Mouse (Mus musculus) neural tube, embryonic 12.5 days (tissue): Measurements from ENCODE around the gene Lmbr1. TPM values are rescaled to one million over a fixed set of nuclear protein-coding genes. Genes with fewer than 3 reads are reported as not detected.

Experiments
- ATAC-seq: fragments of 200-750 bp; cut with Nextera tagmentation; 2 replicates; pipeline ENCODE4 v1.8.0; 2017; ENCODE audit warnings: low read depth, mild to moderate bottlenecking, moderate TSS enrichment, moderate library complexity; ENCODE audit not compliant: low FRiP score
- H3K27ac ChIP-seq: fragments of 300-500 bp; sonication (generic); 2 replicates; pipeline ENCODE4 v1.5.1; 2016
- H3K27me3 ChIP-seq: fragments of 300-500 bp; sonication (generic); replicated peaks from 2 replicates; pipeline ENCODE4 v1.6.1; 2016; ENCODE audit warnings: mild to moderate bottlenecking
- H3K36me3 ChIP-seq: fragments of 300-500 bp; sonication (generic); 2 replicates; pipeline ENCODE4 v1.6.1; 2016; ENCODE audit warnings: mild to moderate bottlenecking
- H3K4me1 ChIP-seq: fragments of 300-500 bp; sonication (generic); 2 replicates; pipeline ENCODE4 v1.6.1; 2016
- H3K4me2 ChIP-seq: fragments of 300-500 bp; sonication (generic); replicated peaks from 2 replicates; pipeline ENCODE4 v1.6.1; 2016; ENCODE audit warnings: mild to moderate bottlenecking
- H3K4me3 ChIP-seq: fragments of 300-500 bp; sonication (generic); 2 replicates; pipeline ENCODE4 v1.5.1; 2016
- H3K9ac ChIP-seq: fragments of 300-500 bp; sonication (generic); 2 replicates; pipeline ENCODE4 v1.6.1; 2016; ENCODE audit warnings: mild to moderate bottlenecking
- H3K9me3 ChIP-seq: fragments of 300-500 bp; sonication (generic); 2 replicates; pipeline ENCODE4 v1.6.1; 2016; ENCODE audit warnings: mild to moderate bottlenecking
- WGBS: fragments of 180-500 bp; shearing (Covaris S2); methylation state at CpG from one replicate; pipeline ENCODE4 v1.1.7; 2016; 5-methylcytosine and 5-hydroxymethylcytosine counted together
- polyA plus RNA-seq: library from polyadenylated mRNA; unstranded; fragments of >200 nt; fragmentation: Nextera tagmentation; extraction: Ambion mirVana; gene quantifications from 2 replicates; pipeline ENCODE4 v1.2.1, GENCODE M21; 2016

Lmbr1 gene
- polyA plus RNA-seq, 1 experiment from 2014 or later: 17.6 TPM

- H3K4me3 ChIP-seq: no peak overlapping the region
- H3K4me1 ChIP-seq: no peaks in the 10 kb centered on the region
- H3K36me3 ChIP-seq: no peaks in the 10 kb centered on the region
- 50% methylated on average over 8 of the region's 8 CpGs for WGBS
- H3K4me2 ChIP-seq: no peak overlapping the region
- H3K9me3 ChIP-seq: no peaks in the 10 kb centered on the region
- H3K27ac ChIP-seq: no peak overlapping the region
- H3K9ac ChIP-seq: no peak overlapping the region
- no peaks in the 10 kb centered on the region for H3K27me3 ChIP-seq
- no peak for ATAC-seq
Observed at GRCm38 (mm10) chr5:29250795-29251495, 127.2 kb downstream of the Lmbr1 start.

DNA sequence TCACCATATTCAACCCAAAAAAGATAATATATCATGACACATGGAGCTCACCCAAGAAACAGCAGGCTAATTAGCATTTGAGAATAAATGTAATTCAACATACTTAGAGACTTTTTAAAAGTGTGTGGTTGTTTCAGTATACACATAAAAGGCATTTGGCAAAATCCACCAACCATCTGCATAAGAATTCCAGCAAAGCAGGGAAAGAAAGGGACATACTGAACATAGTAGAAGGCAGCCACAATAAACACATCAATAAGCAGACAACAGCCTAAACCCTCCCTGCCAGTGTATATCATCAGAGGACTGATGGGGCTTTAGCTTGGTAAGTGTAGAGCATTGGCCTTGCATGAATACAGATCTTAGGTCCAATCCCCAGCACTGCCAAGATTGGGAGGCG is 133.4 kb downstream of the Lmbr1 start:
- H3K4me2 ChIP-seq: no peak overlapping the region
- H3K27ac ChIP-seq: no peak overlapping the region
- H3K4me1 ChIP-seq: no peaks in the 10 kb centered on the region
- WGBS: 33% methylated on average over 1 of the region's 1 CpGs
- no peak for ATAC-seq
- H3K9ac ChIP-seq: no peak overlapping the region
- no peaks in the 10 kb centered on the region for H3K36me3 ChIP-seq
- H3K27me3 ChIP-seq: no peaks in the 10 kb centered on the region
- H3K9me3 ChIP-seq: no peaks in the 10 kb centered on the region
- H3K4me3 ChIP-seq: no peak overlapping the region

DNA sequence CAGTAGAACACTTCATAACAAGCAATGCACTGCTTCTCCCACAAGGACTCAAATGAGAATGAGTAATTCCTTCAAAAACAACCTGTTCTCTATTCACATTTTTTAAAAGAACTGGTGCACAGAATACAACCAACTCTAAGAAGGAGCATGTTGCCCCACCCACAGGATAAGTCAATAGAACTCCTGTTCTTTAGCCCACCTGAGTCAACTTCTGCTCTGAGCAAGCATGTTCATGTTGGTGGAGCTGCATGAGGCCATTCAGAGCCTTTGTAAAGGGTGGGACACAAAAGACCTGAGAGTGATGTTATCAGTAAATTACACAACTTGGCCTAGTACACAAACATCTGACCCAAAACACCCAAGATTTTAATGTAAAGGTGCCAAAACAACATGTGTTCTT is 139.8 kb downstream of the Lmbr1 start:
- Histone ChIP-seq H3K36me3 (no peaks in the 10 kb centered on the region), H3K4me1 (no peaks in the 10 kb centered on the region), H3K27ac (no peak overlapping the region), H3K9me3 (no peaks in the 10 kb centered on the region), H3K4me2 (no peak overlapping the region), H3K4me3 (no peak overlapping the region), H3K27me3 (no peaks in the 10 kb centered on the region), H3K9ac (no peak overlapping the region)
- ATAC-seq: no peak

DNA sequence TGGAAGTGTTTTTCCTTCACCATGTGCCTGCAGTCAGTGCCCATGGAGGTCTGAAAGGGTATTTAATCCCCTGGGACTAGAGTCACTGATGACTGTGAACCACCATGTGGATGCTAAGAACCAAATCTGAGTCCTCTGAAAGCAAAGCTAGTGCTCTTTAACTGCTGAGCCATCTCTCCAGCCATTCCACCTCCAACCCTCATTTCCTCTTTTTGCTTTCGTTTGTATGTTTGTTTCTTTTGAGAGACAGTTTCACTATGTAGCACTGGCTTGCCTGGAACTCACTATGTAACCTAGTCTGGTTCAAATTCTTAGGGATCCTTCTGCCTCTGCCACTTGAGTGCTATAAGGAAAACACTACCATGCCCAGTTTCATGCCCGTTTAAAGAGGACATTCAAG is 147.7 kb downstream of the Lmbr1 start:
- Histone ChIP-seq H3K36me3 (peaks cover 3% of the 10 kb centered on the region; the same call in 1 of the 2 replicates), H3K4me2 (no peak overlapping the region), H3K27ac (no peak overlapping the region), H3K9ac (no peak overlapping the region), H3K4me1 (no peaks in the 10 kb centered on the region), H3K27me3 (no peaks in the 10 kb centered on the region), H3K4me3 (no peak overlapping the region), H3K9me3 (no peaks in the 10 kb centered on the region)
- WGBS: 80% methylated on average over 2 of the region's 2 CpGs
- no peak for ATAC-seq

- no peak overlapping the region for H3K9ac ChIP-seq
Observed at GRCm38 (mm10) chr5:29224089-29224488, 154.1 kb downstream of the Lmbr1 start.

GRCm38 (mm10) chr5:29217997-29218396 is 160.2 kb downstream of the Lmbr1 start:
- Histone ChIP-seq H3K9ac (no peak overlapping the region), H3K4me3 (no peak overlapping the region), H3K4me1 (no peaks in the 10 kb centered on the region), H3K27ac (no peak overlapping the region), H3K4me2 (no peak overlapping the region), H3K9me3 (no peaks in the 10 kb centered on the region), H3K27me3 (no peaks in the 10 kb centered on the region), H3K36me3 (no peaks in the 10 kb centered on the region)
- WGBS: 89% methylated on average over 3 of the region's 3 CpGs
- ATAC-seq: no peak

More at GRCm38 (mm10) chr5:29224089-29224488, 154.1 kb downstream of the Lmbr1 start:
- H3K27me3 ChIP-seq: no peaks in the 10 kb centered on the region
- H3K4me2 ChIP-seq: no peak overlapping the region
- WGBS: 89% methylated on average over 7 of the region's 7 CpGs
- H3K4me3 ChIP-seq: no peak overlapping the region
- H3K36me3 ChIP-seq: no peaks in the 10 kb centered on the region
- ATAC-seq: no peak
- H3K27ac ChIP-seq: no peak overlapping the region
- H3K9me3 ChIP-seq: no peaks in the 10 kb centered on the region
- no peaks in the 10 kb centered on the region for H3K4me1 ChIP-seq

- no peak for ATAC-seq
- 41% methylated on average over 4 of the region's 4 CpGs for WGBS
- Histone ChIP-seq H3K4me3 (no peak overlapping the region), H3K4me2 (no peak overlapping the region), H3K36me3 (no peaks in the 10 kb centered on the region), H3K27ac (no peak overlapping the region), H3K4me1 (no peaks in the 10 kb centered on the region), H3K9me3 (no peaks in the 10 kb centered on the region), H3K9ac (no peak overlapping the region), H3K27me3 (no peaks in the 10 kb centered on the region)
Observed at GRCm38 (mm10) chr5:29211980-29212555, 166.1 kb downstream of the Lmbr1 start.

- ATAC-seq: no peak
- no peak overlapping the region for H3K4me2 ChIP-seq
- no peaks in the 10 kb centered on the region for H3K36me3 ChIP-seq
- H3K27me3 ChIP-seq: no peaks in the 10 kb centered on the region
- H3K9ac ChIP-seq: no peak overlapping the region
- WGBS: 90% methylated on average over 5 of the region's 5 CpGs
- no peaks in the 10 kb centered on the region for H3K4me1 ChIP-seq
- H3K4me3 ChIP-seq: no peak overlapping the region
- H3K27ac ChIP-seq: no peak overlapping the region
- H3K9me3 ChIP-seq: no peaks in the 10 kb centered on the region
Observed at GRCm38 (mm10) chr5:29205690-29206089, 172.5 kb downstream of the Lmbr1 start.

GRCm38 (mm10) chr5:29199868-29200267 is 178.3 kb downstream of the Lmbr1 start:
- Histone ChIP-seq H3K27me3 (no peaks in the 10 kb centered on the region), H3K9me3 (no peaks in the 10 kb centered on the region), H3K4me1 (peaks cover 3% of the 10 kb centered on the region; the same call in 1 of the 2 replicates), H3K4me3 (no peak overlapping the region), H3K27ac (no peak overlapping the region), H3K9ac (no peak overlapping the region), H3K36me3 (no peaks in the 10 kb centered on the region), H3K4me2 (no peak overlapping the region)
- WGBS: 90% methylated on average over 3 of the region's 3 CpGs
- ATAC-seq: no peak

- no peak overlapping the region for H3K4me2 ChIP-seq
- H3K9ac ChIP-seq: no peak overlapping the region
- no peaks in the 10 kb centered on the region for H3K36me3 ChIP-seq
- H3K4me1 ChIP-seq: peaks cover 3% of the 10 kb centered on the region; the same call in 1 of the 2 replicates
- H3K27me3 ChIP-seq: no peaks in the 10 kb centered on the region
- no peak for ATAC-seq
- H3K27ac ChIP-seq: no peak overlapping the region
- H3K9me3 ChIP-seq: no peaks in the 10 kb centered on the region
- H3K4me3 ChIP-seq: no peak overlapping the region
- 69% methylated on average over 4 of the region's 4 CpGs for WGBS
Observed at GRCm38 (mm10) chr5:29198960-29199488, 179.2 kb downstream of the Lmbr1 start.

DNA sequence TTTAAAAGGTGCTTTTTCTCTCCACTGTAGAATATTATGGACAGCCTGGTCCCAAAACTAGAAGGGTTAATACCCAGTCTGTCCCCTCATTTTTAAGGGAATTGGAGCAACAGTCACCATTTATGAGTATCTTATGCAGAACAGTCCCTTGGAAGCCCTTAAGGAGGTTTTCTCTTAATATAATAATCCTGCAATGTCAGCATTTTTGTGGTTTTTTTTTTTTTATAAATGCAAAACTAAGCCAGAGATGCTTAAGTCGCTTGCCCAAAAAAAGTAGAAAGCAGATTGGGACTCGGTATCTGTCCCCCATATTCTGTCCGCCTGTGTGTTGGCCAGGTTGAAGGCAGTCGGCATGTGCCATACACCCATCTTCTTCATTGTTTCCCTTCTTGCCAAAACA is 181.0 kb downstream of the Lmbr1 start:
- H3K9me3 ChIP-seq: no peaks in the 10 kb centered on the region
- H3K4me2 ChIP-seq: no peak overlapping the region
- H3K27ac ChIP-seq: no peak overlapping the region
- no peaks in the 10 kb centered on the region for H3K27me3 ChIP-seq
- no peaks in the 10 kb centered on the region for H3K36me3 ChIP-seq
- no peak overlapping the region for H3K9ac ChIP-seq
- WGBS: 88% methylated on average over 4 of the region's 4 CpGs
- H3K4me1 ChIP-seq: peaks cover 3% of the 10 kb centered on the region; the same call in 1 of the 2 replicates
- no peak for ATAC-seq
- H3K4me3 ChIP-seq: no peak overlapping the region

DNA sequence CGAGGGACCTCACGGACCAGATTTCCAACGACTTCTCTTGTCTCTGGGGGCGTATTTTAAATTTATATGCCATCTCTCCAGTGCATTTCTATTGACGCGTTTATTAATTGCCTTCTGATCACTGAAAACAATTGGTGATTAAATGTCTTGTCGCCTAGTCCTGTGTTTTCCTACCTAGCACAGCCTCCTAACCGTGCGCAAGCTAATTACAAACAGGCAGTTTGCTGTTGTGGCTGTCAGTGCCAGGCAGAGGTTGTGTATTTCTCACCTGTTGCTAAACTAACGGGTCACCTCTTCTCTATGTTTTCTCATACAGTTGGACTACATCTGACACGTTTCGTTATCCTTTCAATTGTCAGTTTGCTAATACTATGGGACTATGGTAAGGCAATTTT is 181.9 kb downstream of the Lmbr1 start:
- Histone ChIP-seq H3K4me1 (peaks cover 3% of the 10 kb centered on the region; the same call in 1 of the 2 replicates), H3K27ac (no peak overlapping the region), H3K4me2 (peak overlapping the region; percentile 70), H3K4me3 (peak overlapping the region; percentile 54), H3K9ac (peak overlapping the region; percentile 81), H3K27me3 (no peaks in the 10 kb centered on the region), H3K9me3 (no peaks in the 10 kb centered on the region), H3K36me3 (no peaks in the 10 kb centered on the region)
- 8% methylated on average over 12 of the region's 12 CpGs for WGBS
- peak; percentile 54 for ATAC-seq
